Mouse (Mus musculus) hindbrain, embryonic 13.5 days (tissue): Measurements from ENCODE around the gene Gm3269. TPM values are rescaled to one million over a fixed set of nuclear protein-coding genes. Genes with fewer than 3 reads are reported as not detected.
"Not testable (repeated sequence)": the region's sequence is repeated elsewhere in the genome, so short reads cannot be mapped to it uniquely, and the experiment has no call there.

ENCODE experiments used
- ATAC-seq: fragments of 200-750 bp; cut with Nextera tagmentation; 2 replicates; pipeline ENCODE4 v1.8.0; 2017; ENCODE audit warnings: moderate TSS enrichment; ENCODE audit not compliant: low FRiP score
- H3K27ac ChIP-seq: fragments of 300-500 bp; sonication (generic); 2 replicates; pipeline ENCODE4 v1.5.1; 2015; ENCODE audit warnings: inconsistent platforms, mild to moderate bottlenecking, moderate library complexity
- H3K27me3 ChIP-seq: fragments of 300-500 bp; sonication (generic); 2 replicates; pipeline ENCODE4 v1.6.1; 2015; ENCODE audit warnings: mild to moderate bottlenecking, inconsistent platforms
- H3K36me3 ChIP-seq: fragments of 300-500 bp; sonication (generic); 2 replicates; pipeline ENCODE4 v1.6.1; 2015; ENCODE audit warnings: mild to moderate bottlenecking, inconsistent platforms
- H3K4me1 ChIP-seq: fragments of 300-500 bp; sonication (generic); replicated peaks from 2 replicates; pipeline ENCODE4 v1.6.1; 2015; ENCODE audit warnings: inconsistent platforms
- H3K4me2 ChIP-seq: fragments of 300-500 bp; sonication (generic); 2 replicates; pipeline ENCODE4 v1.6.1; 2015; ENCODE audit warnings: inconsistent platforms, mild to moderate bottlenecking, moderate library complexity
- H3K4me3 ChIP-seq: fragments of 300-500 bp; sonication (generic); 2 replicates; pipeline ENCODE4 v1.5.1; 2015; ENCODE audit warnings: mild to moderate bottlenecking, inconsistent platforms
- H3K9ac ChIP-seq: fragments of 300-500 bp; sonication (generic); 2 replicates; pipeline ENCODE4 v1.6.1; 2015; ENCODE audit warnings: mild to moderate bottlenecking, inconsistent platforms
- H3K9me3 ChIP-seq: fragments of 300-500 bp; sonication (generic); 2 replicates; pipeline ENCODE4 v1.6.1; 2016; ENCODE audit warnings: inconsistent platforms
- WGBS: fragments of 180-500 bp; shearing (Covaris S2); methylation state at CpG from one replicate; pipeline ENCODE4 v1.1.7; 2015; 5-methylcytosine and 5-hydroxymethylcytosine counted together
- polyA plus RNA-seq: library from polyadenylated mRNA; unstranded; fragments of >200 nt; fragmentation: Nextera tagmentation; extraction: Ambion mirVana; gene quantifications from 2 replicates; pipeline ENCODE4 v1.2.1, GENCODE M21; 2015

Gm3269 gene
- not detected in 2 replicates for polyA plus RNA-seq

- not testable (repeated sequence) for H3K27me3 ChIP-seq, H3K4me3 ChIP-seq, ATAC-seq, H3K27ac ChIP-seq, H3K36me3 ChIP-seq, H3K9me3 ChIP-seq, H3K9ac ChIP-seq, H3K4me1 ChIP-seq, H3K4me2 ChIP-seq
- WGBS = no CpG with 5 or more reads among the region's 4 CpGs
These were observed at the start of gene Gm3269 for GRCm38 (mm10) chr14:4837806-4838205. Gene Gm3269, plus strand, starts transcription at chr14:4838106.

- not testable (repeated sequence) for H3K27ac ChIP-seq, H3K9me3 ChIP-seq, H3K36me3 ChIP-seq, ATAC-seq, H3K27me3 ChIP-seq, H3K4me2 ChIP-seq, H3K4me1 ChIP-seq, H3K4me3 ChIP-seq, H3K9ac ChIP-seq
- 91% methylated on average over 6 of the region's 6 CpGs for WGBS
These were observed 31.5 kb upstream of the Gm3269 start for GRCm38 (mm10) chr14:4806421-4806820.

GRCm38 (mm10) chr14:4821950-4822349 is 16.0 kb upstream of the Gm3269 start:
- WGBS = 91% methylated on average over 3 of the region's 7 CpGs

GRCm38 (mm10) chr14:4855299-4855980 is 17.5 kb downstream of the Gm3269 start, which contains the start of gene Gm3264:
Gene Gm3264, plus strand, starts transcription at chr14:4855576.
- Histone ChIP-seq H3K27ac (peak within 1 kb of the TSS; percentile 30; the same call in 1 of the 2 replicates), H3K4me3 (peak within 1 kb of the TSS; percentile 46), H3K9ac (peak within 1 kb of the TSS; percentile 73), H3K4me2 (peak within 1 kb of the TSS; percentile 52)
- WGBS = 4% methylated on average over 27 of the region's 59 CpGs
- not testable (repeated sequence) for ATAC-seq, H3K4me1 ChIP-seq, H3K36me3 ChIP-seq, H3K27me3 ChIP-seq, H3K9me3 ChIP-seq

More at GRCm38 (mm10) chr14:4821950-4822349, 16.0 kb upstream of the Gm3269 start:
- H3K4me2 ChIP-seq, H3K27ac ChIP-seq, H3K36me3 ChIP-seq, H3K4me3 ChIP-seq, H3K9me3 ChIP-seq, H3K27me3 ChIP-seq, H3K4me1 ChIP-seq, H3K9ac ChIP-seq, ATAC-seq: not testable (repeated sequence)

- 64% methylated on average over 1 of the region's 3 CpGs for WGBS
- H3K4me2 ChIP-seq, H3K27ac ChIP-seq, H3K27me3 ChIP-seq, H3K36me3 ChIP-seq, H3K9ac ChIP-seq, H3K4me3 ChIP-seq, ATAC-seq, H3K4me1 ChIP-seq, H3K9me3 ChIP-seq: not testable (repeated sequence)
These were observed 54.2 kb downstream of the Gm3269 start, which contains the start of gene Gm3278 for GRCm38 (mm10) chr14:4892116-4892515. Gene Gm3278, plus strand, starts transcription at chr14:4892416.

Other genes with a start within 250 kb of the Gm3269 start
- gene Gm8159, start 205.8 kb upstream of the Gm3269 start, polyA plus RNA-seq = 0.27 TPM in 1 of 2 replicates, not detected in the other
- gene Gm3239, start 173.9 kb upstream of the Gm3269 start, polyA plus RNA-seq = 0.44 and 0.65 TPM in 2 replicates
- not detected in 2 replicates for gene Gm7876, start 128.9 kb upstream of the Gm3269 start, polyA plus RNA-seq
- 2.1 and 2.6 TPM in 2 replicates for gene Gm3252, start 111.3 kb upstream of the Gm3269 start, polyA plus RNA-seq
- gene Gm9602, start 61.8 kb upstream of the Gm3269 start, polyA plus RNA-seq = not detected in 2 replicates
- 2.7 and 3.4 TPM in 2 replicates for gene Gm3264, start 17.5 kb downstream of the Gm3269 start, polyA plus RNA-seq
- not detected in 2 replicates for gene Gm3278, start 54.3 kb downstream of the Gm3269 start, polyA plus RNA-seq
- not detected in 2 replicates for gene Gm8297, start 145.8 kb downstream of the Gm3269 start, polyA plus RNA-seq
- not detected in 2 replicates for gene Gm3298, start 177.8 kb downstream of the Gm3269 start, polyA plus RNA-seq
- gene 4930555G01Rik, start 212.5 kb downstream of the Gm3269 start, polyA plus RNA-seq = 0.10 TPM in 1 of 2 replicates, not detected in the other
- gene Gm8281, start 232.9 kb downstream of the Gm3269 start, polyA plus RNA-seq = 8.3 and 8.5 TPM in 2 replicates